Mouse (Mus musculus) spleen, embryonic (tissue): ENCODE results near the gene Cdc42bpg.

Experiments used
- CTCF ChIA-PET: fragments of 350-600 bp; sonication (Branson Sonifier 250); formaldehyde crosslinking; loops from one replicate; lab custom pipeline; 2022; lab: Charles Lee

Gene Cdc42bpg

DNA sequence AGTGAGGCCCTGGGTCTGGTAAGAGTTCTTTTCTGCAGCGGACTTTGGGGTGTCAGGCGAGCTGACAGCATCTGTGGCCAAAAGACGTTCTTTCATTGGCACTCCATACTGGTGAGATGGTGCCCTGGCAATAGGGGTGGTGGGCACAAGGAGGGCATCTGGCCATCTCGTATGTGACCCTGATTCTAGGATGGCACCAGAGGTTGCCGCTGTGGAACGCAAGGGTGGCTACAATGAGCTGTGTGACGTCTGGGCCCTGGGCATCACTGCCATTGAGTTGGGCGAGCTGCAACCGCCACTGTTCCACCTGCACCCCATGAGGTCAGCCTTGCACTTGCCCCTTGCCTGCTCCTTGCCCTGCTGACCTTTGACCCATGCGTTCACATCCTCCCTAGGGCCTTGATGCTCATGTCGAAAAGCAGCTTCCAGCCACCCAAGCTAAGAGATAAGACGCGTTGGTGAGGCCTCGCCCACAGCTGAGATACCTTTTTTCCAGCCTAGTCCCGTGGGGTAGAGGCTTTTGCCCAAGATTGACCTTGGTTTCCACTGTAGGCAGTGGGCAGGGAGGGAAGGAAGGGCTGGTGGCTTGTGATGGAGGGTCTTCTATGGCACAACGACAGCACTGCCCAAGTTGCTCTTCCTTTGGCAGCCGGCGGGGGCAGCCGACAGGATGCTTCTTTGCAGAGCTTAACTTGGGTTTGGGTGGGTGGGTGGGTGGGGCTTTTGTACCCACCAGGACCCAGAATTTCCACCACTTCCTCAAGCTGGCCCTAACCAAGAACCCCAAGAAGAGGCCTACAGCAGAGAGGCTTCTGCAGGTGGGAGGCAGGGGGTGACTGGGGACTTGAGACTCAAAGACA, 37.0 kb downstream of the Cdc42bpg start:
- CTCF ChIA-PET, result interaction anchor here (0.6 kb wide), 1 partner anchor 8 kb away, joined by 3 read pairs; no protein-coding TSS in a partner anchor

DNA sequence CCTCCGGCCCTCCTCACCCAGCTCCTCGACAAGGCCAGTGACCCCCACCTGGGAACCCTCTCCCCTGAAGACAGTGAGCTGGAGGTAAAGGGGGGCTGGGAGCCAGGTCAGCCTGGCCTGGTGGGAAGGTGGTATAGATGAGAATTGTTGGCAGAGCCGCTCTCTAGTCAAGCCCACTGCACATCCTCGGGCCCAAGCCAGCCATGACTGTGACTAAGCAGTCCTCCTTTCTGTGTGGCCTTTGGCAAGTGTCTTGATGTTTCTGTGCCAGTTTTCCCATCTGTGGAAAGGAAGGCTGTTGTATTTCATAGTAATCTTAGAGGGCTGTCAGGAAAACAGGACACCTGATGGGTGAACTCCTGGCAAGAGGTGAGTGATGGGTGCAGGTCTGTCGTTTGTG, 37.7 kb downstream of the Cdc42bpg start:
- CTCF ChIA-PET, result interaction anchor here (0.6 kb wide), 1 partner anchor 7 kb away, joined by 3 read pairs; no protein-coding TSS in a partner anchor

DNA sequence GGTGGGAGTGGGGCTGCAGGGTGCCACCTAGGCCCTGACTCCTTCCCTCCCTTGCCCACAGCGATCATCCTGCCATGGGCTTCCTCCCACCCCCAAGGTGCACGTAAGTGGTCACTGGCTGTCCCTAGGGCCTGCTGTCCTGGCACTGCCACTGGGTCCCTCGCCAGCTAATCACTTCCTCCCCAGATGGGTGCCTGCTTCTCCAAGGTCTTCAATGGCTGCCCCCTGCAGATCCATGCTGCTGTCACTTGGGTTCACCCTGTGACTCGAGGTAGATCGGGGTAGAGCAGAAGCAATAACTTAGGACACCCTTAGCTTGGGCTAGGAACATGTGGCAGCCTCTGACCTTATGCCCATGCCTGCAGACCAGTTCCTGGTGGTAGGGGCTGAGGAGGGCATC, 39.8 kb downstream of the Cdc42bpg start:
- CTCF ChIA-PET, result interaction anchor here (1.2 kb wide), 1 partner anchor 12 kb away, joined by 4 read pairs; no protein-coding TSS in a partner anchor

DNA sequence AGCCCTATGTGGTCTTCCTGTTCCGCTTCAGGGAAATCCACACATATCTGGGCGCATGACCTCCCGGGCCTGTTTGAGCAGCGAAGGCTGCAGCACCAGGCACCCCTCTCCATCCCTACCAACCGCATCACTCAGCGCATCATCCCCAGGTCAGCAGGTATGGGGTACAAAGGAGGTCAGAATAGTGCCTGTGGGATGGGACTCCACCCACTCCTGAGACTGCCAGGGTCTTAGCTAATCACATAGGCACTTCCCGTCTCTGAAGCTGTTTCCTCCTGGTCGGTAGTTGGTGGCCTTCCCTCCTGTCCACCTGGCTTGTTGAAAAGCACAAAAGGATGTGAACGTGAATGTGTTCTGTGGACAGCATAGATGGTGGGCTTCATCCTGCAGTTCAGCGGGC, 40.4 kb downstream of the Cdc42bpg start:
- CTCF ChIA-PET, result no interaction called here

DNA sequence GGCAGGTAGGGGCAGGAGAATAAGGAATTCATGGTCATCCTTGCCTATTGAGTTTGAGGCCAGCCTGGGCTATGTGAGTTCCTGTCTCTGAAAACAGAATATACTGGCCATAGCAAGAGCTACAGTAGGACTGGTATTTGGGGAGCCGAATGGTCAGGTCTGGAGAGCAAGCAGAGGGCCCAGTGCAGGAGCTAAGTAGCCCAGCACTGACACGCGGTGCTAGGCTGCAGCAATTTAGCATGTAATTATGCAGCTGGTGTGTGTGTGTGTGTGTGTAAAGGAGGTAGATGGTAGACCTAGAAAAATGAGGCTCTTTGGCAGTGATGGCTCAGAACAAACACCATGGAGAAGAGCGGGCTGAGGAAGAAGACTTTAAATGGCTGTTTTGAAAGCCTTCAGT, 41.4 kb downstream of the Cdc42bpg start:
- CTCF ChIA-PET, result no interaction called here

DNA sequence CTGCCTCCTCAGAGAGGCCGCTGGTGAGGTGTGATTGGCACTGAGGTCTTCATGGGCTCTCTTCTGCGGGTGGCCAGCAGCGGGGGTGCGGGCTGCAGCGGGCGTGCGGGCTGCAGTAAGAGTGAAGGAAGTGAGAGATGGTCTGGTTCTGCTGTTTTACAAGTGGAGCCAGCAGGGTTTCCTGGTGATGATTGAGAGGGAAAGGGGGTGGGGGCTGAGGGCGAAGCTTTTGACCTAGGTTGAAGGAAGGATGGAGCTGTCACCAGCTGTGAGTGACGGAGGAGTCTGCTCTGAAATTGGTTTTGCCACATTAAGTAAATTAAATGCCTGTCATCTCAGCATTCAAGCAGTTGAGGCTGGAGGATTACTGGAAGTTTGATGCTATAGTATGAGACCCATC, 42.5 kb downstream of the Cdc42bpg start:
- CTCF ChIA-PET, result no interaction called here

DNA sequence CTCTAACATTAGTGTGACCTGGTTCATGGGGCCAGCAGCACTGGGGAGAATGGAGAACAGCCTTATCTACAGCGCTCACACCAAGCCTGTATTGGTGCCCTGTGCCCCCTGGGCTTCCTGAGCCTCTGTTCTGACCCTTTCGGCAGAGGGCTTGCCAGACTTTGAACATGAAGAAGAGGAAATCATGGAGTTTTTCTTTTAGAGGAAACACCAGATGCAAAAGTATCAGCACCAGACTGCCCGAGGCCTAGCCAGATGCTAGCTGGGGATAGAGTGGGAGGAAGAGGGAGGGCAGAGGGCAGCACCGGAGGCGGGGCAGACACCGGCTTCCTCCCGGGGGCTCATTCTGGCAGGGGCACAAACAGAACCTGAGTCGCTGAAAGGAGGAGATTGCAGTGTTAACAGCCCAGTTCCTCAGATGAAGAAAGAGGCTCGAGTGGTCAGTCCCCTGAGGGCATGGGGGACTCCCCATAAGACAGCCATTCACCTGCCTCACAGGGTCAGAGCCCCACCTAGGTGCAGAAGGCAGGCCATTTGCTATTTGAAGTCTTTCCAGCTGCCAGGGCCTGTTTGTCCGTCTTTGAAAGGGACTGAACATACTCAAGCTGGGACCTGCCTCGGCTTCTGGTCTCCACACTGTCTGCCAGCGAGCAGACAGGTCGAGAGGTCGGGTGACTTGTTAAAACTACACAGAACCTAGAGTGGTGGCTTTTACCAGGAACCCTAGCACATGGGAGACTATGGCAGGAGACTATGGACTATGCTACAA, 43.1 kb downstream of the Cdc42bpg start:
- CTCF ChIA-PET, result no interaction called here

DNA sequence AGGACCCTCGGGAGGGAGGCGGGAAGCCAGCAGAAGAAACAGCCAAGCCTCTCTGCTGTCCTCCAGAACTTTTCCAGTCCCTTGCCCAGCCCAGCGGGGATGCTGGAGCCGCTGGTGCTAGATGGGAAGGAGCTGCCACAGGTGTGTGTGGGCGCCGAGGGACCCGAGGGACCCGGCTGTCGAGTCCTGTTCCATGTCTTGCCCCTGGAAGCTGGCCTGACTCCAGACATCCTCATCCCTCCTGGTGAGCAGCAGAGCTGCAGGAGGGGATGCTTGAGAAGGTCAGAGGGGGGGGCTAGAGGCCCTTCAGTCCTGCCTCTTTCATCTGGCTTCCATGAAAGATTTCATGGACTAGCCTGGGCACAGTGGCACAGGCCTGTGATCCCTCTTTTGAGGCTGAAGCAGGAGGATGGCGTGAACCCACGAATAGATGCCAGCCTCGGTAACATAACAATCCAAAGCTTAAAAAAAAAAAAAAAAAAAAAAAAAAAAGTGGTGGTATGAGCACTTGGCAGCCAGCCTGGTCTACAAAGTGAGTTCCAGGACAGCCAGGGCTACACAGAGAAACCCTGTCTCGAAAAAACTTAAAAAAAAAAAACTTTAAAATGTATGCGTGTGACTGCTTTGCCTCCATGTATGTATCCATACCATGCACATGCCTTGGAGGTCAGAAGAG, 45.3 kb downstream of the Cdc42bpg start:
- CTCF ChIA-PET, result interaction anchor here (0.6 to 1.0 kb wide), 4 partner anchors 8 to 210 kb away, joined by 3 to 4 read pairs (median 3); no protein-coding TSS in a partner anchor

DNA sequence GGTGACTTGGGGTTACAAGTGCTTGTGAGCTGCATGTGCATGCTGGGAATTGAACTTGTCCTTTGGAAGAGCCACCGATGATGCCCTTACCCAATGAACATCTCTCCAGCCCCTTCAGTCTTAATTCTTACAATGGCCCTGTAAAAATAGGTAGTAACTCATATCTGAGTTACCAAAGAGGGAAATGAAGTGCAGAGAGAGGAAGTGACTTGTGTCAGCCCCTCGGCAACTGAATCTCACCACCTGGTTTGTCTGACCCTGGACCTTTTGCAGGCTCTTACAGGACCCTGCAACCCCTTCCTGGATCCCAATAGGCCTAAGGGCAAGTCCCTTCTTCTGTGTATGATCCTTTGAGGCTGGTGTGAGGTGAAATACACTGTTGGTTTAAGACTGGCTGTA, 45.9 kb downstream of the Cdc42bpg start:
- CTCF ChIA-PET, result interaction anchor here (1.0 kb wide), 1 partner anchor 10 kb away, joined by 3 read pairs; no protein-coding TSS in a partner anchor

DNA sequence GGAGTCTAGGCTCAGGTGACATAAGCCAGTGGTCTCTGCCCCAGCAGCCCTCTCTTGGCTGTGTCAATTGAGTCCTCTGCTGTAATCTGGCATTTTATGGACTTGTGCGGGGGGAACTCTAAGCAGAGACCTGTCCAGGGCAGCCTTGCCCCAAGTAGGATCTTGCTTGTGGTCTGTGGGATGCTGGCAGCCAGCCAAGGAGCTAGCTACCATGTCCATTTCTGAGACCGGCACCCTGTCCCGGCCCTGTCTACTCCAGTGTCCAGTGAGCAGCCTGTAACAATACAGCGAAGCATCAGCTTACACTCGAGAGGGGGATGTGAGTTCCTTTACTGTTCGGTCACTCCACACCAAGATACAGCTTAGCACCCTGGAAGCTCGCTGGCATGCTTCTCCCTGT, 47.8 kb downstream of the Cdc42bpg start:
- CTCF ChIA-PET, result no interaction called here

DNA sequence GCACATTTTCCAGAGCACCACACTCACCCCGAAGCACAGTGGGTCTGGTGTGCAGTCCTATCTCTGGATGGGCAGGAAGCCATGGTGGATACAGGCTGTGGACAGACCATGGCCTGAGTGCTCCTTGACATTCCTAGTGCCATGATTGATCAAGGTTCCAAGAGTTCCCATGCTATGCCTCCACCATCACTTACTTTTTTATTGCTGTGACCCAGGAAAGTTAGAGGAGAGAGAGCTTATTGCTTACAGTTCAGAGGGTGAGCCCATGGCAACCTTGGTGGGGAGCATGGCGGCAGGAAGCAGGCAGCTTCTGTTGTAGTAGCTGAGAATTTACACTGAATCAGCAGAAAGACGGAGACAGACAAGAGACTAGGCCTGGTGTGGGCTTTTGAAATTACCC, 55.0 kb downstream of the Cdc42bpg start:
- CTCF ChIA-PET, result no interaction called here

DNA sequence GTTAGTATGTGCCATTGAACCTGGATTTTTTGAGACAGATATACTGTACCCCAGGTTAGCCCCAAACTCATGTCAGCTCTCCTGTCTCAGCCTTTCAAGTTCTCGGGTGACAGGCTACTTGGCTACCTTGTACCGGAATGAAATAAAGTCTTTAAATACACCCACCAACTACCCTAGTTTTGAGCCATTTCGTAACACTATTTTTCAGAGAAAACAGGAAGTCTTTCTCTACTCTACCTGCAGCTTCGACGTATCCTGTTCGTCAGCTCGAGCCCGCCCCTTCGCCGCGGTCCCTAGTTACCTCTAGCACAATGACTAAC, 56.8 kb downstream of the Cdc42bpg start:
- CTCF ChIA-PET, result no interaction called here

DNA sequence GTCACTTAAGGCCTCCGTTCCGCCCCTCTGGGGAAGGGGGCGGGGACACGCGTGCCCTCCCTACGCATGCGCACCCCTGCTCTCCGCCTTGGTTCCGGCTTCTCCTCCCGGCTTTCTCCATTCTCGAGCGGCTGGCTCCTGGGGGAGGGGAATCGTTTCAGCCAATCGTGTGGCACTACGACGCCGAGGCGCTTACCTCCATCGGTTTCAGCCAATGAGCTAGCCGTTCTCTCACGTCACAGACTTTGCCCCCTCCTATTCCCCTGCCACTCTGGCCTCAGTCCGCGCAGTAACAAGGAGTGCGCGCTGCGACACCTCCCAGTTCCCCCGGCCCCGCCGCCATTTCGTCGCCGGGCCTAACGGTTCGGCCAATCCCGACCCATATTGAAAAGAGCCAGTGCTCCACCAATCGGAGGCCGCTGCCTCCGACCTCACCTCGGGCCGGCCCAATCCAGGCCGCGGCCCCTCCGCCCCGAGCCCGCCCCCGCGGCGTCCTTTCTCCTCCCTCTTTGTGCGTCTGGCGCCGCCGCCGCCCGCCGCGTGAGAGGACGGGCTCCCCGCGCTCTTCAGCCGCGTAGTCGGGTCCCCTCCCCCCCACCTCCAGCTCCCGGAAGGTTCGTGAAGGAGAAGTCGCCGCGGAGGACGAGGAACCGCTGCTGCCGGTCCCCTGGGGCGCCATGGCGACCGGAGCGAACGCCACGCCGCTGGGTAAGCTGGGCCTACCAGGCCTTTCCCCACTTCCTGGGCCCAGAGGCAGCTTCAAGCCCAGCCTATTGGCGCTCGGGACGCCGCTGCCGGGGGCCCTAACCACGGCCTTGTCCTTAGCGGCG, 57.4 kb downstream of the Cdc42bpg start, which contains the start of gene Sf1:
Gene Sf1, plus strand, starts transcription at position 280 of the 830 bp plus-strand sequence.
- CTCF ChIA-PET, result no interaction called here

DNA sequence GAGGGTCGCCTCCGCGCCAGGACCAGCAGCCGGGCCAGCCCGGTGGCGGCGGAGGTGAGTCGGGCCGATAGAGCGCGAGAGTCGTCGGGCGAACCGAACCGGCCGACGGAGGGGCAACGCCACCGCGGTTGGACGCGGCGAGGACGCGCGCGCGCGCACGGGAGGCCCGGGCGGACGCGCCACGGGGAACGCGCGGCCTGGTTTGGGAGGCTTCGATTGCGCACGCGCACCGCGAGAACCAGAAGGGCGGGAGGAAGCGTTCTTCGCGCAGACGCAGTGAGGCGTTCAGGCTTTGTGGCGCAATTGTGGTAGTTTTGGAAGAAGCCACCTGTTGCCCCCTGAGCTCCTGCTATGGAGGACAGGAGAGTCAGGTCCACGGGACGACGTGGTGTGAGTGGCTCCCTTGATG, 58.1 kb downstream of the Cdc42bpg start:
- CTCF ChIA-PET, result no interaction called here

DNA sequence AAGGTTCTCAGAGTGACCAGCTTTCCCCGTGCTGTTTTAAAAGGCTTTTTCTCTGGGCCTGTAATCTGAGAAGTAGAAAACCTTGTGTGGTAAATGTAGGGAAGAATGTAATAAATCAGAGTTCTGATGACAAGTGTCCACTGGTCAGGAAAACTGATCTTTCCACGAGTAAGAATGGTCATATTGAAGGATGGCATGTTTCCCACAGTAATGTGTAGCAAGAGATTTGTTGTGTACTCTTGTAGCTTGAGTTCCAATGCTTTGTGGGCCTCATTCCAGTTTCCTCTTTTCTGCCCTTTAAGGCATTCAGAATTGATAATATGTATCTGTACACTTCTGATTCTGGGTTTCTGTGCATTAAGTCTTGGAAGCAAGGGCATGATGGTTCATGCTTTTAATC, 58.6 kb downstream of the Cdc42bpg start:
- CTCF ChIA-PET, result no interaction called here

DNA sequence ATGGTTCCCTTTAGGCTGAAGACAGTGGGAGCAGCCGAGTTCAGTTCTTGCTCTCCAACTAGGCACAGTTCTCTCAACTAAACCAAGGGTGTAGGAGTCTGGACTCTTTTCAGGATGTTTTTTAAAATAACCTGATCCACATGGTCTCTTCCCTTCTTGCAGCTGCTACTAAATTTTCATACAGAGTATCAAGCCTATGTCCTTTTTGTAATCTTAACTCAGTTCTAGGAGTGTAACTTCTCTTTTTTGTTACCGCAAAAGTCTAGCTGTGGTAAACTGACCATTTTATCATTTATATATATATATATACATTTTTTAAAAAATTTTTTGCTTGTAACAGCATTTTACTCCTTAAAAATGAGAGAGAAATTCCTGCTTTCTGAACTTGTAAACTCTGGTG, 63.9 kb downstream of the Cdc42bpg start:
- CTCF ChIA-PET, result interaction anchor here (0.5 kb wide), 1 partner anchor 19 kb away, joined by 3 read pairs; no protein-coding TSS in a partner anchor

DNA sequence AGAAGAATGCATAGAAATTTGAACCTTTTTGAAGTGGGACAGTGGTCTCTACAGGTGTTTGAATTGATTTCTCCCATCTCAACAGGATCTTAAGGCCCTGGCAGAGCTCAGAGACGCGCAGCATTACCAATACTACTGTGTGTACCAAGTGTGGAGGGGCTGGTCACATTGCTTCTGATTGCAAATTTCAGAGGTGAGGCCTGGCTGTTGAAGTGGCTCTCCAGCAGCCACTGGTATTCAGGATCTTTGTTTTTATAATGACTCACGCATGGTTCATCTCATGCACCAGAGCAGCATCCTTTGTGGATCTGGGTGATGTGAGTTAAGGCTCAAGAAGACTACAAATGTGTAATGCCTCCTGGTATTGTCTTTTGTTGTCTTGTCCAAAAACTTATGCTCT, 66.2 kb downstream of the Cdc42bpg start:
- CTCF ChIA-PET, result no interaction called here

DNA sequence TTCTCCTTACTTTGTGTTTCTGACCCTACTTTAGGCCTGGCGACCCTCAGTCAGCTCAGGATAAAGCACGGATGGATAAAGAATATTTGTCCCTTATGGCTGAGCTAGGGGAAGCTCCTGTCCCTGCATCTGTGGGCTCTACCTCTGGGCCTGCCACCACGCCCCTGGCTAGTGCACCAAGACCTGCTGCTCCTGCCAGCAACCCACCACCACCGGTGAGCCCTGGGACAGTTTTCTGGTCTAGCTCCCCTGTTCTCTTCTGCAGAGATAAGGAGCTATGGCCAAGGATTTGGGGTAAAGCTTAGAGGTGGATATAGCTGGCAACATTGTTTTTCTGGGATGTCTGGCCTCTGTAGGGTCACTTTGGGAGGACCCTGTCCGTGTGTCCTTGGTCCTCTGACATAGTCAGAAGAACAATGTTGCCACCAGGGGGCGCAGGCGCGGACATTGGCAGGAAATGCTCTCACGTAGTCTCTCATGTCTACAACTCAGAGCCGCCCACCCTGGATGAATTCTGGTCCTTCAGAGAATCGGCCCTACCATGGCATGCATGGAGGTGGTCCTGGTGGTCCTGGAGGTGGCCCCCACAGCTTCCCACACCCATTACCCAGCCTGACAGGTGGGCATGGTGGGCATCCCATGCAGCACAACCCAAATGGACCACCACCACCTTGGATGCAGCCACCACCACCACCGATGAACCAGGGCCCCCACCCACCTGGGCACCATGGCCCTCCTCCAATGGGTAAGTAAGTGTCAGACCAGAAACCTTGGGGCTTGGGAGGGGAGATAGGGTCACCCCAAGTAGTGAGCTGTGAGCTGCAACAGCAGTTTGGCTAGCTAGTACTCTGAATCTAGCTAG, 67.5 kb downstream of the Cdc42bpg start:
- CTCF ChIA-PET, result interaction anchor here (0.6 to 0.9 kb wide), 3 partner anchors 10 to 21 kb away, joined by 3 read pairs; no protein-coding TSS in a partner anchor

DNA sequence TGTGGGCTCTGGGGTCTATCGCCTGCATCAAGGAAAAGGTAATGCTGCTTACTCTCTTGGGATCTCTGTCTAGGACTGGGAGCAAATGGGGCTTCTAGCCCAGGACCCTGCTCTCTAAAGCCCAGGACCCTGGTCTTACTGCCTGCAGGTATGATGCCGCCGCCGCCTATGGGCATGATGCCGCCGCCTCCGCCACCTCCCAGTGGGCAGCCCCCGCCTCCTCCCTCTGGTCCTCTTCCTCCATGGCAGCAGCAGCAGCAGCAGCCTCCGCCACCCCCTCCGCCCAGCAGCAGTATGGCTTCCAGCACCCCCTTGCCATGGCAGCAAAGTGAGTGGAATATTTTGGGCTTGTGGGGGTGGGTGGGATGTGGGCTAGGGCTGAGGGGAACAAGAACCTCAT, 68.3 kb downstream of the Cdc42bpg start:
- CTCF ChIA-PET, result no interaction called here
